Mouse (Mus musculus): ENCODE measurements at regions not wholly inside any gene's neighbourhood (a gene's known extent, or its start where the extent isn't known, plus 50 kb on each side); places are given as distances from the start of the nearest gene placed in this dataset.
"Not testable (repeated sequence)": the region's sequence is repeated elsewhere in the genome, so short reads cannot be mapped to it uniquely, and the experiment has no call there.

DNA sequence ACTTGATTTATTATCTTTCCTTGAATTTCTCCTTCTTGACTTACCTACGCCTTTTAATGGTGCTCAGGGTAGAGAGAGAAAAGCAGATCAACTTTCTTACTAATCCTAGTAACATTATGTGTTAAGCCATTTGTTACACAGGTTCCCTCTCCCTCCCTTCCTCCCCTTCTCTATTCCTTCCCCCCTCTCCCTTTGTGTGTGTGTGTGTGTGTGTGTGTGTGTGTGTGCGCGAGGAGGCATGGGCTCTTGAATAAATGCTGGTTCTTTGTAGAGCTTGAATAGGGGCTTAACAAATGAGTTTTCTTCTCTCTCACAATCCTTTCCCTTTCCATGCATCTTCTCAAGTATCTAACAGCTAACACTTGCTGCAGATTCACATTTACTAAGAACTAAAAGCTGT, 160.4 kb upstream of the Meox2 start:
- WGBS = 48% methylated on average over 3 of the region's 3 CpGs
- no peak for ATAC-seq (replicated peaks)

DNA sequence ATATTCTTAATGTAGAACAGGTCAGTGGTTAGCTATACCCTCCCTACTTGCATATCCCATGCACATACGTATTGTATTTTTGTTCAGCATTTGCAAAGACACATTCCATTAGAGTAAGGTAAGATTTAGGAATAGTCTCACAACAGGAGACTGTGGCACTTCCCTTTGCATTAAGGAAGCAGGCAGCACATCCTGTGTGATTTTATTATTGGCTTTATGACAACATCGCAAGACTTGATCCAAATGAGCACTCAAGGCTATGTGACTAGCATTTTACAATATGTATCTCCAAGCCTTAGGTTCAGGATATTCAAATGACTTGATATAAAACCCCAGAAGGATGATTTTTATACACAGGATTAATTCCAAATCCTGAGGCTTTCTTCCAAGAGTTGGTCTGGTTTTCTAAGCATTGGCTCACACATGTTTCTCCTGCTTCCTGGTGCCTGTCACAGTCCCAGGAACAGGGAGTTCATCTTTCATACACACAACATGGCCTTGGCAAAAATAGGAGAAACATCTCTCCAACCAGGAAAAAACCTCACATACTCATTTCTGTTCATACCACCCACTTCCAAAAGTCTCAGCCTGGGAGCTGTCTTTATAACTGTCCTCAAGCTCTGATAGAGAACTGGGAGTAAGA, 159.1 kb upstream of the Meox2 start:
- no peak overlapping the region for H3K9ac ChIP-seq
- H3K4me3 ChIP-seq = no peak overlapping the region
- H3K4me1 ChIP-seq = no peaks in the 10 kb centered on the region
- H3K36me3 ChIP-seq (replicated peaks) = no peaks in the 10 kb centered on the region
- H3K27ac ChIP-seq = no peak overlapping the region
- H3K4me2 ChIP-seq = no peak overlapping the region
- no peak for ATAC-seq (replicated peaks)
- 81% methylated on average over 2 of the region's 2 CpGs for WGBS
- no peaks in the 10 kb centered on the region for H3K9me3 ChIP-seq
- no peaks in the 10 kb centered on the region for H3K27me3 ChIP-seq (replicated peaks)

More for the DNA sequence above, 160.4 kb upstream of the Meox2 start:
- no peak overlapping the region for H3K9ac ChIP-seq
- H3K27me3 ChIP-seq (replicated peaks) = no peaks in the 10 kb centered on the region
- no peak overlapping the region for H3K27ac ChIP-seq
- H3K4me3 ChIP-seq = no peak overlapping the region
- H3K9me3 ChIP-seq = no peaks in the 10 kb centered on the region
- H3K4me2 ChIP-seq = no peak overlapping the region
- no peaks in the 10 kb centered on the region for H3K4me1 ChIP-seq
- no peaks in the 10 kb centered on the region for H3K36me3 ChIP-seq (replicated peaks)

DNA sequence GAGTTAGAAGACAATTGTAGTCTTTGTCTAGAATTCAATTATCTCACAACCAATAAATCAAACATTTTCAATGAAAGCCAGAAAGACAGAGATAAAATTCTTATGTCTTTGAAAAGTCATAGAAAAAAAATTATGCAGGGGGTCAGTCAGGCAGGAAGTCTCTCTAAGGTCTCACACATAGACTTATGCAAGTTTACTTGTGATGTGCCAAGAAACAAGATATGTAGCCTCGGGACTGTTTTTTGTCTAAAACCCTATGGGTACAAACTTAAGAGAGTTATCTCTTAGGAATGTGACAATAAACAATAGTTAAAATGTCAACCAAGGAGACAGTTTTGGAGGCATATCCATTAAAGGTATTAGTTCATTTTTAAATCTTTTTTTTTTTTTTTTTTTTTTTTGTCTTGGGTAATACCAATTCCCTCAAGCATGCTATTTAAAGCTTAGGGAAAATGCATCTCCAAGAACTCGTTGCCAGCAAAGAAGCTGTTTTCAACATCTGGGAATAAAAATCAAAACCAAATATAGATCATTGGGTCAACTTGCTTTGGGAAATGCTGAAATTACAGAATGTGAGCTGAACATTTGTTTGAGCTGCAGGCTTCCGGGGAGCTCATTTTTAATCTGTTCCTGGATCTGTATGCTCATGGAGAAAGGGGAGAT, 133.8 kb upstream of the Meox2 start:
- ATAC-seq (replicated peaks) = no peak
- H3K4me1 ChIP-seq = no peaks in the 10 kb centered on the region
- H3K4me2 ChIP-seq = no peak overlapping the region
- H3K27ac ChIP-seq = no peak overlapping the region
- H3K36me3 ChIP-seq (replicated peaks) = no peaks in the 10 kb centered on the region
- no peaks in the 10 kb centered on the region for H3K27me3 ChIP-seq (replicated peaks)
- no peaks in the 10 kb centered on the region for H3K9me3 ChIP-seq
- 81% methylated on average over 3 of the region's 3 CpGs for WGBS
- no peak overlapping the region for H3K4me3 ChIP-seq
- no peak overlapping the region for H3K9ac ChIP-seq

DNA sequence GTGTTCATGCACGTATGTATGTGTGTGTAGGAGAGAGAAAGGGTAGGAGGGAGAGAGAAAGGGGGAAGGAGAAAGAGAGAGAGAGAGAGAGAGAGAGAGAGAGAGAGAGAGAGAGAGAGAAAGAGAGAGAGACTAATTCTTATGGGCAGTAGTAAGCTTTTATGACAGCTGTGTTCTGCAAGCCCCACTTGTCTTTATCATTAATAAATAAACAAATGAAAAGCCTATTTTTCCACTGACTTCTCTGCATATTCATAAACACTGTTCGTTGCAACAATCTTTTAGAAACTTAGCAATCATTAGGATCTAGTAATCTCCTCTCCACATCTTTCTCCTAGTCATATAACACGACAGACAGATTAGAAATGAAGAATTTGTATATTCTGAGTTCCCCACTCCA, 131.2 kb upstream of the Meox2 start:
- H3K4me1 ChIP-seq = no peaks in the 10 kb centered on the region
- no peak overlapping the region for H3K27ac ChIP-seq
- no peaks in the 10 kb centered on the region for H3K36me3 ChIP-seq (replicated peaks)
- H3K4me2 ChIP-seq = no peak overlapping the region
- no peaks in the 10 kb centered on the region for H3K27me3 ChIP-seq (replicated peaks)
- H3K9me3 ChIP-seq = no peaks in the 10 kb centered on the region
- H3K4me3 ChIP-seq = no peak overlapping the region
- no peak for ATAC-seq (replicated peaks)
- no peak overlapping the region for H3K9ac ChIP-seq
- WGBS = 71% methylated on average over 3 of the region's 3 CpGs

- H3K4me3 ChIP-seq = no peak overlapping the region
- H3K4me1 ChIP-seq = no peaks in the 10 kb centered on the region
- no peaks in the 10 kb centered on the region for H3K36me3 ChIP-seq (replicated peaks)
- no peak for ATAC-seq (replicated peaks)
- H3K9me3 ChIP-seq = no peaks in the 10 kb centered on the region
- H3K9ac ChIP-seq = no peak overlapping the region
- H3K4me2 ChIP-seq = no peak overlapping the region
- H3K27me3 ChIP-seq (replicated peaks) = no peaks in the 10 kb centered on the region
- 83% methylated on average over 4 of the region's 4 CpGs for WGBS
- H3K27ac ChIP-seq = no peak overlapping the region
Observed at GRCm38 (mm10) chr12:36991135-36991534, 117.2 kb upstream of the Meox2 start.

GRCm38 (mm10) chr12:36991970-36992369, 116.4 kb upstream of the Meox2 start:
- Histone ChIP-seq H3K27me3 (replicated peaks) (no peaks in the 10 kb centered on the region), H3K4me3 (no peak overlapping the region), H3K36me3 (replicated peaks) (no peaks in the 10 kb centered on the region), H3K27ac (no peak overlapping the region), H3K4me2 (no peak overlapping the region), H3K9me3 (no peaks in the 10 kb centered on the region), H3K4me1 (no peaks in the 10 kb centered on the region), H3K9ac (no peak overlapping the region)
- no peak for ATAC-seq (replicated peaks)
- WGBS = 84% methylated on average over 4 of the region's 4 CpGs

GRCm38 (mm10) chr12:37001401-37001800, 106.9 kb upstream of the Meox2 start:
- H3K4me3 ChIP-seq = no peak overlapping the region
- ATAC-seq (replicated peaks) = no peak
- H3K27ac ChIP-seq = no peak overlapping the region
- H3K27me3 ChIP-seq (replicated peaks) = no peaks in the 10 kb centered on the region
- H3K9ac ChIP-seq = no peak overlapping the region
- no peak overlapping the region for H3K4me2 ChIP-seq
- H3K9me3 ChIP-seq = no peaks in the 10 kb centered on the region
- H3K36me3 ChIP-seq (replicated peaks) = no peaks in the 10 kb centered on the region
- WGBS = 81% methylated on average over 3 of the region's 3 CpGs
- no peaks in the 10 kb centered on the region for H3K4me1 ChIP-seq

DNA sequence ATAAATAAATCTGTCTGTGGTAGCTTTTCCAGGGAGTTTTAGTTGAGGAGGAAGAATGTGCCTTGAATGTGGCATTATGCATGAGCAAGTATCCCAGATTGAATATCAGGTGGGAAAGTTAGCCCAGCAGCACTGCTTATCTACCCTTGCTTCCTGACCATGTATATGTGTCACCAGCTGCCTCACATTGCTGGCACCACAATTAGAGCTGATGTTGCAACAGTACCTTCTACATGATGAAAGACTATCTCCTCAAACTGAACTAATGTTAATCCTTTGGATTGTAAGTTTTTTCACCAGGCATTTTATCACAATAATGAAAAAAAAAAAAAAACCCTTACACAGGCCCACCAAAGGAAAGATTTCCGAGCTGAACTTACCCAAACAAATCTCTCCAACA, 103.1 kb upstream of the Meox2 start:
- Histone ChIP-seq H3K36me3 (replicated peaks) (no peaks in the 10 kb centered on the region), H3K27ac (no peak overlapping the region), H3K9ac (no peak overlapping the region), H3K4me1 (no peaks in the 10 kb centered on the region), H3K27me3 (replicated peaks) (no peaks in the 10 kb centered on the region), H3K4me2 (no peak overlapping the region), H3K9me3 (no peaks in the 10 kb centered on the region), H3K4me3 (no peak overlapping the region)
- ATAC-seq (replicated peaks) = no peak
- whole genome bisulfite sequencing = 83% methylated on average over 1 of the region's 1 CpGs

- no peak for ATAC-seq (replicated peaks)
- Histone ChIP-seq H3K9ac (no peak overlapping the region), H3K4me2 (no peak overlapping the region), H3K36me3 (replicated peaks) (no peaks in the 10 kb centered on the region), H3K27me3 (replicated peaks) (no peaks in the 10 kb centered on the region), H3K4me3 (no peak overlapping the region), H3K9me3 (no peaks in the 10 kb centered on the region), H3K27ac (no peak overlapping the region), H3K4me1 (no peaks in the 10 kb centered on the region)
- WGBS = 87% methylated on average over 1 of the region's 1 CpGs
Observed at GRCm38 (mm10) chr12:37010306-37010705, 98.0 kb upstream of the Meox2 start.

DNA sequence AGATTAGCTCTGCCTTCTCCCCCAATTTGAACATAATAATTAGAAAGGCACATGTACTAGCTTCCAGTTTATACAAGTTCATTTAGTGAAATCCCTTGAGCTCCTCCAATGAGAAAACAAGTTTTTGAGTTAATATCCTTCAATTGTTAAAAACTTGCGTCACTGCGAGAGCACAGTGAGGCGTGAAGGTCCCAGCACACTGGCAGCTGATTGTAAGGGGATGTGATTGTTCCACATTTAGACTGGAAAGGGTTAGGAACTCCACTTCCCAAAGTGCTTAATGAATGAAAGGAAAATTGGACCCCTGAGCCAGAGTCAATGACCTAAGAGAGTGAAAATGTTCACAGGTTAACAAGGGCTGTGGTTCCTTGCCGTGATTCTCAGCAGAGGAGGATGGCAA, 93.9 kb upstream of the Meox2 start:
- Histone ChIP-seq H3K4me2 (no peak overlapping the region), H3K27ac (no peak overlapping the region), H3K4me3 (no peak overlapping the region), H3K9ac (no peak overlapping the region), H3K9me3 (no peaks in the 10 kb centered on the region), H3K27me3 (replicated peaks) (no peaks in the 10 kb centered on the region), H3K4me1 (no peaks in the 10 kb centered on the region), H3K36me3 (replicated peaks) (no peaks in the 10 kb centered on the region)
- ATAC-seq (replicated peaks) = no peak; the same call in 1 of the 2 replicates
- 41% methylated on average over 4 of the region's 4 CpGs for WGBS

DNA sequence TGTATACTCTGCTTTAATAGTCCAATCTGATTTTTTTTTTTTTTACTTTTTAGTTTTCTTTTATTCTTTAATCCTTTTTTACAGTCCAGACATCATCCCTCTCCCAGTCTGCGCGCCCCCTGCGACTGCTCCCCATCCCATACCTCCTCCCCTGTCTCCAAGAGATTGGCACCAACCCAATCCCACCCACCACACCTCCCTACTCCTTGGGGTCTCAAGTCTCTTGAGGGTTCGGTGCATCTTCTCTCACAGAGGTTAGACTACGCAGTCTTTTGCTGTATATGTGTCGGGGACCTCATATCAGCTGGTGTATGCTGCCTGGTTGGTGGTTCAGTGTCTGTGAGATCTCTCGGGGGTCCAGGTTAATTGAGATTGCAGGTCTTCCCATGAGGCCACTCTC, 93.4 kb upstream of the Meox2 start:
- H3K4me2 ChIP-seq; ATAC-seq (replicated peaks); H3K27ac ChIP-seq; H3K9ac ChIP-seq; H3K9me3 ChIP-seq; H3K27me3 ChIP-seq (replicated peaks); H3K4me3 ChIP-seq; H3K36me3 ChIP-seq (replicated peaks); H3K4me1 ChIP-seq: not testable (repeated sequence)
- 85% methylated on average over 7 of the region's 7 CpGs for WGBS

GRCm38 (mm10) chr12:37015474-37016248, 92.7 kb upstream of the Meox2 start:
- Histone ChIP-seq H3K9ac (no peak overlapping the region), H3K36me3 (replicated peaks) (no peaks in the 10 kb centered on the region), H3K27me3 (replicated peaks) (no peaks in the 10 kb centered on the region), H3K4me3 (no peak overlapping the region), H3K4me2 (no peak overlapping the region), H3K27ac (no peak overlapping the region), H3K4me1 (no peaks in the 10 kb centered on the region), H3K9me3 (no peaks in the 10 kb centered on the region)
- ATAC-seq (replicated peaks) = peak; percentile 78
- 43% methylated on average over 4 of the region's 4 CpGs for WGBS

GRCm38 (mm10) chr12:37047191-37047590, 61.1 kb upstream of the Meox2 start:
- WGBS = 68% methylated on average over 3 of the region's 3 CpGs
- no peak overlapping the region for H3K4me3 ChIP-seq
- H3K27me3 ChIP-seq (replicated peaks) = no peaks in the 10 kb centered on the region
- no peaks in the 10 kb centered on the region for H3K4me1 ChIP-seq
- no peak for ATAC-seq (replicated peaks)
- no peaks in the 10 kb centered on the region for H3K9me3 ChIP-seq
- no peak overlapping the region for H3K4me2 ChIP-seq
- H3K27ac ChIP-seq = no peak overlapping the region
- no peak overlapping the region for H3K9ac ChIP-seq
- no peaks in the 10 kb centered on the region for H3K36me3 ChIP-seq (replicated peaks)
